Mouse (Mus musculus) B cell, adult 62 days (primary cell): ENCODE data around the gene Dync1li2. TPM values are rescaled to one million over a fixed set of nuclear protein-coding genes. Genes with fewer than 3 reads are reported as not detected.

Experiments
- total RNA-seq: library from RNA; stranded (reverse); gene quantifications from 4 replicates; pipeline ENCODE4 v1.2.4, GENCODE M21; 2023

The Dync1li2 gene
- total RNA-seq: 63.0 to 107 TPM (median 77.6 TPM) in 4 replicates

GRCm38 (mm10) chr8:104442299-104443124, at the start of gene Dync1li2:
Dync1li2 (minus strand) TSS chr8:104443047.

GRCm38 (mm10) chr8:104395703-104396357, 47.0 kb downstream of the Dync1li2 start, which contains the start of gene Cmtm4:
Cmtm4 (minus strand) TSS chr8:104395807.

Other genes with a start within 250 kb of the Dync1li2 start
- 101 to 119 TPM (median 103 TPM) in 4 replicates for gene Tk2, start 194.5 kb downstream of the Dync1li2 start, total RNA-seq
- gene Cklf, start 192.2 kb downstream of the Dync1li2 start, total RNA-seq: 63.3 to 74.0 TPM (median 72.5 TPM) in 4 replicates
- gene Cmtm2a, start 149.9 kb downstream of the Dync1li2 start, total RNA-seq: not detected in 4 replicates
- not detected in 4 replicates for gene Gm45711, start 133.0 kb downstream of the Dync1li2 start, total RNA-seq
- gene Cmtm1, start 132.9 kb downstream of the Dync1li2 start, total RNA-seq: not detected in 4 replicates
- not detected in 4 replicates for gene Gm11020, start 121.5 kb downstream of the Dync1li2 start, total RNA-seq
- not detected in 4 replicates for gene Cmtm2b, start 120.8 kb downstream of the Dync1li2 start, total RNA-seq
- 13.0 to 18.3 TPM (median 15.5 TPM) in 4 replicates for gene Cmtm3, start 103.6 kb downstream of the Dync1li2 start, total RNA-seq
- gene Cmtm4, start 47.2 kb downstream of the Dync1li2 start, total RNA-seq: 0.77 to 0.94 TPM (median 0.84 TPM) in 4 replicates
- gene Terb1, start 66.9 kb upstream of the Dync1li2 start, total RNA-seq: 3.6 to 4.5 TPM (median 3.7 TPM) in 4 replicates
- 40.8 to 47.9 TPM (median 44.3 TPM) in 4 replicates for gene Nae1, start 91.6 kb upstream of the Dync1li2 start, total RNA-seq
- gene Car7, start 91.6 kb upstream of the Dync1li2 start, total RNA-seq: 0.64 to 2.0 TPM (median 1.8 TPM) in 4 replicates
- gene Pdp2, start 148.4 kb upstream of the Dync1li2 start, total RNA-seq: 9.9 to 10.4 TPM (median 10.1 TPM) in 4 replicates
- gene Cdh16, start 181.3 kb upstream of the Dync1li2 start, total RNA-seq: not detected in 4 replicates
- gene Rrad, start 188.3 kb upstream of the Dync1li2 start, total RNA-seq: 29.3 to 40.7 TPM (median 34.1 TPM) in 4 replicates
- 23.2 to 31.8 TPM (median 30.3 TPM) in 4 replicates for gene Ciao2b, start 198.9 kb upstream of the Dync1li2 start, total RNA-seq